In the genomic region with DNA sequence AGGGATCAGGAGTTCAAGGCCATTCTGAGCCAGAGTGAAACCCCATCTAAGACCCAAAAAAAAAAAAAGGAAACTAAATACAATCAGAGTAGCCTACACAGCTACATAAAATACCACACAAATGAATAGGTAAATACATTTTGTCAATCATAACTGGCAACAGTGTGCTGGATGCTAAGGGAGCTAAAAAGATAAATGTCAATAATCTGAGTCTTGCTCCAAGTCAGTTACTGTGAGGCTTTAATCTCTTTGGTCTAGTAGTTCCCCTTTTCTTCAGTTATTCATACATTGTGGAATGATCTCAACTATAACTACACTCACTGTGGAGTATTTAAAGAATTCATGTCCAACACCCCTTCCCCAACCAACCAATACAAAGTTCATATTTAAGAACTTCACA, we compare ENCODE assay signal across 21 mouse cellular contexts.
"Had no signal": no experiment of that assay in that cellular context is flagged by ENCODE, and none has a peak within 500 bp of the region (broad histone marks: within the 10 kb centered on the region; RNA-seq: fewer than 3 reads in every experiment).

No protein-coding gene starts in this region.

- ATAC-seq: intestine, embryonic 16.5 days; midbrain, embryonic 13.5 days; midbrain, embryonic 16.5 days had no signal

- H3K36me3 ChIP-seq: lung, embryonic 15.5 days; stomach, embryonic 15.5 days had no signal

- H3K4me1 ChIP-seq: lung, embryonic 15.5 days; midbrain, embryonic 10.5 days; midbrain, embryonic 13.5 days; neural tube, embryonic 13.5 days; stomach, embryonic 15.5 days had no signal

- H3K4me2 ChIP-seq: lung, embryonic 15.5 days; midbrain, embryonic 13.5 days; neural tube, embryonic 13.5 days; stomach, embryonic 15.5 days had no signal

- H3K9ac ChIP-seq: lung, embryonic 15.5 days; midbrain, embryonic 13.5 days; neural tube, embryonic 13.5 days; stomach, embryonic 15.5 days had no signal

- DNase-seq: kidney, adult 18-20 months; kidney, adult 9 months; kidney, postnatal 14 days; layer of hippocampus, postnatal 36 days; lung, adult 18-20 months; lung, postnatal 10 days; lung, postnatal 36 days; retina, postnatal 1 day; right cerebral cortex, postnatal 25 days; spleen, adult 18-20 months; thymus, postnatal 25 days had no signal

- H3K4me3 ChIP-seq: left cerebral cortex, adult 2 months; lung, embryonic 15.5 days; megakaryocyte, embryonic 14.5 days; midbrain, embryonic 10.5 days; midbrain, embryonic 13.5 days; myocyte; neural tube, embryonic 13.5 days; stomach, embryonic 15.5 days had no signal

- H3K27ac ChIP-seq: left cerebral cortex, adult 2 months; lung, embryonic 15.5 days; midbrain, embryonic 10.5 days; midbrain, embryonic 13.5 days; neural tube, embryonic 13.5 days; stomach, embryonic 15.5 days had no signal

- H3K27me3 ChIP-seq: lung, embryonic 15.5 days; megakaryocyte, embryonic 14.5 days; midbrain, embryonic 13.5 days; neural tube, embryonic 13.5 days; stomach, embryonic 15.5 days had no signal

- H3K9me3 ChIP-seq: lung, embryonic 15.5 days; megakaryocyte, embryonic 14.5 days; midbrain, embryonic 10.5 days; midbrain, embryonic 13.5 days; neural tube, embryonic 13.5 days; stomach, embryonic 15.5 days had no signal
